Mouse (Mus musculus) myocyte (in vitro differentiated cells): ENCODE measurements around the gene Slc22a15.
"Not testable (repeated sequence)": the region's sequence is repeated elsewhere in the genome, so short reads cannot be mapped to it uniquely, and the experiment has no call there.

Source experiments
- MAX ChIP-seq: IDR thresholded peaks from one replicate; pipeline ENCODE4 v1.6.1; 2011; ENCODE audit warnings: low read depth, mild to moderate bottlenecking, control low read depth
- POLR2A ChIP-seq: IDR thresholded peaks from one replicate; pipeline ENCODE4 v1.6.1; 2011; ENCODE audit warnings: low read depth, mild to moderate bottlenecking, control low read depth, moderate library complexity; ENCODE audit not compliant: insufficient read length

- not testable (repeated sequence) for TF ChIP-seq MAX, POLR2A
Measured at GRCm38 (mm10) chr3:101820708-101821107, 103.5 kb downstream of the Slc22a15 start.
